Comparison of ENCODE assay signal across 8 mouse cellular contexts in the genomic region with DNA sequence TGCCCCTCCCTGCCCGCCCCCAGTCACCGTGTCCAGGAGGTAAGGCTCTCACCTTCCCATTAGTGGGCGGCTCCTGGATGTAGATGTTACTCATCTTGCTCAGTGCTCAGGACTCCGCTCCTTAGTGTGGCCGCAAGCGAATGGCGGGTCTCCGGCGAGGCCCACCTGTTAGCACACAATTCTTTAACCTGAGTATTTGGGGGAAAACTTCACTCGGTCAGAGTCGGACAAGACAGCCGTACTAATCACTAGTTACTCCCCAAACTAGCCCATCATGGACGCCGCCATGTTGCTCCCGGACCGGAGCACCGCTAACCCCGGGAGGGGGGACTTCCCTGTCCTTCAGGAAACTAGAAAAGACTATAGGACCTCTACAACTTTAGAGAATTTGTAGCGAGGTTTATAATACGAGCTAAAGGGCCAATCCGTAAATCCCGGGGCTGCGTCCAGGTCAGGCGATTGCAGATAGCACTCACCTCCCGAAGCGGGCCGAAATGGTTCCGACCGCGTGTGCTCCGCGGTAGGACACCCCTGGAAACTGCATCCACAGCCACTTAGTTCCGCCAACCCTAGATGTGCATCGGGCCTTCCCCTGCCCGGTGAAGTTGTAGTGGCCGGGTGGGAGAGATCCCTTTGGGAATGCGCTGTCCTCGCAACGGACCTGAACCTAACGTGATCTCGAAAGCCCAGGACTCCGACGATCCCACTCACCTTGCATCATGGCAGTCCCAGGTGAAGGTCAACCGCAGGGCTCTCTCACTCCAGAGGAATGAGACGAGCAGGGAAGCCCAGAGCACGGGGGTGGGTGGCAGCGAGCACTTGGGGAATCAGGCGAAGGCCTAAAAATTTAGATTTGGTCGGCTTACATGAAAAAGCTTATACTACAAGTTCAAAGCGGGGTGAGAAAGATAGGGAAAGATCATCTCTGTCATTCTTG. TPM values are rescaled to one million over a fixed set of nuclear protein-coding genes. Genes with fewer than 3 reads are reported as not detected.
A peak's percentile ranks its signal among the peaks of the same experiment; 100 is the strongest.
DNase-seq lines count a peak whose midpoint lies in the region; ATAC-seq and TF ChIP-seq lines count a peak whose summit lies in the region.

A gene (minus strand): TSS at position 508 of the 937 bp plus-strand sequence.

- no peaks in the 10 kb centered on the region for H3K27me3 ChIP-seq in CH12.LX (replicated peaks)
- no peaks in the 10 kb centered on the region for H3K27me3 ChIP-seq in forebrain, embryonic 12.5 days
- no peaks in the 10 kb centered on the region for H3K27me3 ChIP-seq in heart, postnatal 0 days (ENCODE audit: control insufficient read depth, insufficient read depth, low read length)
- no peaks in the 10 kb centered on the region for H3K27me3 ChIP-seq in liver, embryonic 16.5 days (ENCODE audit: control insufficient read depth, insufficient read depth, low read depth, low read length)
- no peaks in the 10 kb centered on the region for H3K27me3 ChIP-seq in neural tube, embryonic 13.5 days
- H3K27me3 ChIP-seq in testis, adult 2 months (ENCODE audit: control insufficient read depth, insufficient read depth, low read length), result no peaks in the 10 kb centered on the region

- H3K4me2 ChIP-seq in CH12.LX (ENCODE audit: insufficient read depth, low read depth, poor library complexity, severe bottlenecking), result peak within 1 kb of the TSS; percentile 99
- H3K4me2 ChIP-seq in forebrain, embryonic 12.5 days, result peak within 1 kb of the TSS; percentile 67
- H3K4me2 ChIP-seq in heart, postnatal 0 days (ENCODE audit: low read depth, low read length), result peak within 1 kb of the TSS; percentile 67
- H3K4me2 ChIP-seq in liver, embryonic 16.5 days (ENCODE audit: low read depth, low read length), result peak within 1 kb of the TSS; percentile 67
- H3K4me2 ChIP-seq in neural tube, embryonic 13.5 days, result peak within 1 kb of the TSS; percentile 59

- H3K9ac ChIP-seq in CH12.LX (ENCODE audit: insufficient read depth, low read depth), result peak within 1 kb of the TSS; percentile 56
- H3K9ac ChIP-seq in forebrain, embryonic 12.5 days, result peak within 1 kb of the TSS; percentile 78
- H3K9ac ChIP-seq in heart, postnatal 0 days (replicated peaks; ENCODE audit: low read depth, low read length), result peak within 1 kb of the TSS; percentile 84
- H3K9ac ChIP-seq in liver, embryonic 16.5 days (ENCODE audit: low read depth, low read length), result peak within 1 kb of the TSS; percentile 84
- peak within 1 kb of the TSS; percentile 88 for H3K9ac ChIP-seq in neural tube, embryonic 13.5 days

- no peak for TF ChIP-seq EP300 in CH12.LX (IDR thresholded peaks at IDR 0.05; ENCODE audit: low read length)
- peak; percentile 67 for TF ChIP-seq EP300 in heart, postnatal 0 days (IDR thresholded peaks at IDR 0.05; ENCODE audit: low read depth)

- no peak for TF ChIP-seq CTCF in CH12.LX (conservative IDR thresholded peaks at IDR 0.05 in 1 of 2, IDR thresholded peaks at IDR 0.05 in 1 of 2; ENCODE audit: low read depth in 2 of 2, low read length in 2 of 2)
- no peak for TF ChIP-seq CTCF in heart, postnatal 0 days (IDR thresholded peaks at IDR 0.05; ENCODE audit: low read depth)
- no peak for TF ChIP-seq CTCF in testis, adult 2 months (IDR thresholded peaks at IDR 0.05; ENCODE audit: control insufficient read depth, insufficient read depth, insufficient replicate concordance, low read depth, low read length)

- in situ Hi-C loops in CH12.LX (cut with MboI; ENCODE audit: low pct_ligation_motif_present, low pct_unique_long_range_greater_than_20kb, low sequenced_read_pairs), result no loop called here

- 1% methylated on average over 50 of the region's 50 CpGs for WGBS in forebrain, embryonic 12.5 days
- whole genome bisulfite sequencing in heart, postnatal 0 days, result under 1% methylated on average over 50 of the region's 50 CpGs
- under 1% methylated on average over 50 of the region's 50 CpGs for WGBS in liver, embryonic 16.5 days (ENCODE audit: insufficient replicate concordance)
- 1% methylated on average over 50 of the region's 50 CpGs for WGBS in neural tube, embryonic 13.5 days

- TF ChIP-seq RAD21 in CH12.LX (IDR thresholded peaks at IDR 0.05; ENCODE audit: low read depth, low read length), result no peak

- dilution Hi-C loops in CH12.LX (cut with MboI; ENCODE audit: extremely low pct_ligation_motif_present, extremely low pct_unique_long_range_greater_than_20kb, low sequenced_read_pairs), result no loop called here

- no peaks in the 10 kb centered on the region for H3K9me3 ChIP-seq in CH12.LX (replicated peaks; ENCODE audit: low read length)
- H3K9me3 ChIP-seq in forebrain, embryonic 12.5 days, result no peaks in the 10 kb centered on the region
- H3K9me3 ChIP-seq in heart, postnatal 0 days (replicated peaks; ENCODE audit: control insufficient read depth, low read length), result no peaks in the 10 kb centered on the region
- H3K9me3 ChIP-seq in liver, embryonic 16.5 days (replicated peaks; ENCODE audit: control insufficient read depth, low read length), result no peaks in the 10 kb centered on the region
- no peaks in the 10 kb centered on the region for H3K9me3 ChIP-seq in neural tube, embryonic 13.5 days

- DNase-seq in CH12.LX (ENCODE audit: extremely low read depth), result peak; percentile 78
- DNase-seq in c-Kit-positive CD71-positive TER-119-negative erythroid progenitor cells, embryonic 14.5 days (ENCODE audit: low read depth), result peak; percentile 84
- peak; percentile 77 for DNase-seq in heart, postnatal 0 days (ENCODE audit: low spot score)
- peak; percentile 83 to 88 for DNase-seq in kidney, postnatal 4 days

- H3K36me3 ChIP-seq in CH12.LX (replicated peaks in 1 of 2; ENCODE audit: control insufficient read depth in 1 of 2, insufficient read depth in 1 of 2, low read length in 1 of 2), result peaks cover 3 to 30% of the 10 kb centered on the region in 2 experiments
- H3K36me3 ChIP-seq in forebrain, embryonic 12.5 days (replicated peaks), result no peaks in the 10 kb centered on the region
- 0 out of 2 replicates have a peak, but pooled peaks cover 7% of the 10 kb centered on the region for H3K36me3 ChIP-seq in heart, postnatal 0 days (replicated peaks; ENCODE audit: control insufficient read depth, insufficient read depth, low read length)
- H3K36me3 ChIP-seq in liver, embryonic 16.5 days (ENCODE audit: control insufficient read depth, insufficient read depth), result no peaks in the 10 kb centered on the region
- H3K36me3 ChIP-seq in neural tube, embryonic 13.5 days, result no peaks in the 10 kb centered on the region
- H3K36me3 ChIP-seq in testis, adult 2 months (ENCODE audit: control insufficient read depth, insufficient read depth, low read length), result no peaks in the 10 kb centered on the region

- H3K79me2 ChIP-seq in CH12.LX (replicated peaks; ENCODE audit: control insufficient read depth, extremely low read depth, insufficient read depth, poor library complexity, severe bottlenecking), result peaks cover 16% of the 10 kb centered on the region; the same call in 1 of the 2 replicates

- peak within 1 kb of the TSS; percentile 60 to 91 (median 84) for H3K4me3 ChIP-seq in CH12.LX (replicated peaks in 1 of 3; ENCODE audit: low read depth in 2 of 3, low read length in 2 of 3, poor library complexity in 1 of 3)
- H3K4me3 ChIP-seq in forebrain, embryonic 12.5 days (replicated peaks), result peak within 1 kb of the TSS; percentile 74
- peak within 1 kb of the TSS; percentile 72 for H3K4me3 ChIP-seq in heart, postnatal 0 days (ENCODE audit: low read depth, low read length)
- peak within 1 kb of the TSS; percentile 80 for H3K4me3 ChIP-seq in liver, embryonic 16.5 days (ENCODE audit: low read depth, low read length)
- H3K4me3 ChIP-seq in neural tube, embryonic 13.5 days, result peak within 1 kb of the TSS; percentile 78
- peak within 1 kb of the TSS; percentile 100 for H3K4me3 ChIP-seq in testis, adult 2 months (ENCODE audit: control insufficient read depth, low read depth, low read length)

- ATAC-seq in forebrain, embryonic 12.5 days (ENCODE audit: low FRiP score), result peak; percentile 97
- ATAC-seq in heart, postnatal 0 days (ENCODE audit: insufficient read depth, low read depth), result peak; percentile 89
- ATAC-seq in liver, embryonic 16.5 days (ENCODE audit: low read depth), result peak; percentile 92
- ATAC-seq in neural tube, embryonic 13.5 days (ENCODE audit: low read depth), result peak; percentile 97

- peaks cover 5 to 38% of the 10 kb centered on the region in 2 experiments; a peak in 3 of 4 replicates for H3K4me1 ChIP-seq in CH12.LX (ENCODE audit: control insufficient read depth in 1 of 2, insufficient read depth in 2 of 2)
- H3K4me1 ChIP-seq in forebrain, embryonic 12.5 days, result peaks cover 19% of the 10 kb centered on the region
- H3K4me1 ChIP-seq in heart, postnatal 0 days (ENCODE audit: control insufficient read depth, insufficient read depth), result peaks cover 18% of the 10 kb centered on the region
- peaks cover 15% of the 10 kb centered on the region for H3K4me1 ChIP-seq in liver, embryonic 16.5 days (ENCODE audit: control insufficient read depth, low read depth, low read length)
- peaks cover 30% of the 10 kb centered on the region for H3K4me1 ChIP-seq in neural tube, embryonic 13.5 days (replicated peaks)
- H3K4me1 ChIP-seq in testis, adult 2 months (ENCODE audit: control insufficient read depth, insufficient read depth, low read length), result peaks cover 12% of the 10 kb centered on the region

- H3K27ac ChIP-seq in CH12.LX (ENCODE audit: insufficient read depth, low read depth), result peak within 1 kb of the TSS; percentile 36
- H3K27ac ChIP-seq in forebrain, embryonic 12.5 days, result peak within 1 kb of the TSS; percentile 66
- peak within 1 kb of the TSS; percentile 79 for H3K27ac ChIP-seq in heart, postnatal 0 days (ENCODE audit: low read depth)
- H3K27ac ChIP-seq in liver, embryonic 16.5 days (ENCODE audit: low read length), result peak within 1 kb of the TSS; percentile 79
- H3K27ac ChIP-seq in neural tube, embryonic 13.5 days (replicated peaks), result peak within 1 kb of the TSS; percentile 79
- peak within 1 kb of the TSS; percentile 95 for H3K27ac ChIP-seq in testis, adult 2 months (ENCODE audit: control insufficient read depth, insufficient read depth, low read depth, low read length)

- TF ChIP-seq POLR2A in CH12.LX (IDR thresholded peaks at IDR 0.05; ENCODE audit: low read depth, low read length), result peak; percentile 53
- peak; percentile 73 for TF ChIP-seq POLR2A in testis, adult 2 months (IDR thresholded peaks at IDR 0.05; ENCODE audit: control insufficient read depth, low read depth, low read length)

TF ChIP-seq in CH12.LX, 34 proteins besides CTCF, POLR2A, EP300 and RAD21 (continues in another document):
- no peak for TF ChIP-seq SMC3 (IDR thresholded peaks at IDR 0.05; ENCODE audit: low read depth, low read length)
- TF ChIP-seq RCOR1 (conservative IDR thresholded peaks at IDR 0.05; ENCODE audit: low read depth, low read length), result no peak

RNA-seq across cellular contexts. Expression of the gene that starts here (rescaled TPM):
- 25.3 and 26.0 TPM in 2 replicates for total RNA-seq in CH12.LX (2012; rRNA removed)
- total RNA-seq in CH12.LX (2014; rRNA removed), result 24.9 and 28.2 TPM in 2 replicates
- polyA plus RNA-seq in CH12.LX (2012; ENCODE audit: insufficient read length, low read depth), result 38.4 and 47.0 TPM in 2 replicates
- polyA plus RNA-seq in forebrain, embryonic 12.5 days (2016; fragmentation: Nextera tagmentation; extraction: Ambion mirVana), result 31.7 and 35.3 TPM in 2 replicates
- total RNA-seq in heart, postnatal 0 days (2014; rRNA removed; ENCODE audit: low replicate concordance), result 26.5 and 27.2 TPM in 2 replicates
- 19.3 and 21.4 TPM in 2 replicates for polyA plus RNA-seq in heart, postnatal 0 days (2015; fragmentation: Nextera tagmentation; extraction: Ambion mirVana)
- polyA plus RNA-seq in liver, embryonic 16.5 days (2015; fragmentation: Nextera tagmentation; extraction: Ambion mirVana), result 7.0 and 7.1 TPM in 2 replicates
- 24.6 and 25.8 TPM in 2 replicates for polyA plus RNA-seq in neural tube, embryonic 13.5 days (2015; fragmentation: Nextera tagmentation; extraction: Ambion mirVana)
- 4.4 and 4.7 TPM in 2 replicates for polyA plus RNA-seq in testis, adult 2 months (2012; rRNA removed)

Comparison
In these comparisons a context has a peak if more than half of its experiments do, and no peak if none do; other contexts are left out.
1. Peak in every context shown above with its lines: DNase-seq, ATAC-seq, H3K4me3 ChIP-seq and H3K27ac ChIP-seq.
2. H3K27ac ChIP-seq: peak in every context shown above with its lines; median percentile 95 in testis, adult 2 months; 79 in heart, postnatal 0 days; 79 in liver, embryonic 16.5 days; 79 in neural tube, embryonic 13.5 days; 66 in forebrain, embryonic 12.5 days; 36 in CH12.LX.